Mouse (Mus musculus) G1E (cell line): ENCODE results near the gene Cdc42bpa.

ENCODE experiments used
- CTCF ChIP-seq: IDR thresholded peaks from 2 replicates; pipeline ENCODE4 v1.5.1; 2012; ENCODE audit warnings: low read depth, low read length, inconsistent platforms, mixed read lengths
- GATA2 ChIP-seq: IDR thresholded peaks from 2 replicates; pipeline ENCODE4 v1.6.1; 2012; ENCODE audit warnings: low read depth, low read length, inconsistent platforms, borderline replicate concordance
- POLR2AphosphoS5 ChIP-seq: IDR thresholded peaks from 2 replicates; pipeline ENCODE4 v1.6.1; 2012; ENCODE audit warnings: low read depth, low read length, inconsistent platforms; ENCODE audit not compliant: insufficient replicate concordance
- TAL1 ChIP-seq: conservative IDR thresholded peaks from 2 replicates; pipeline ENCODE4 v1.6.1; 2012; ENCODE audit warnings: low read depth, low read length, inconsistent platforms, mixed read lengths

DNA sequence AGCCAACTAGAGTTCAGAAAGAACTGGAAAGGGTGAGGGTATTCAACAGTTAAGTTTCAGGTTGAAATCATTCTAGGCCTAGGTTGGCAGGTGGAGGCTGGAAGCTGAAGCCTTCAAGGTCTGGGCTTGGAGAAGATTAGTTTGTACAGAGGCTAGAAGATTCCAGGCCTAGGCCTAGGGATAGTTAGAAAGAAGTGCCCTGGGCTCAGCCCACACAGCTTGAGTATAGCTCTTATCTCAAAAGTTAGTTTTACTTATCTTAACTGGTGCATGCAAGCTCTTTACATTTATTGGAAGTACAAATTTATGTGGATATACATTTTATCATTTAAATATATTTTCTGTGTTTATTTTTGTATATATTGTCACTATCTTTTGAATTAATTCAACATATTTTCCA lies 21.4 kb downstream of the Cdc42bpa start:
- TF ChIP-seq CTCF, result no peak
- TF ChIP-seq TAL1, result no peak
- no peak for TF ChIP-seq GATA2
- TF ChIP-seq POLR2AphosphoS5, result no peak
